Mouse (Mus musculus): Measurements from ENCODE around the gene Gm37240. TPM values are rescaled to one million over a fixed set of nuclear protein-coding genes. Genes with fewer than 3 reads are reported as not detected.

Gm37240 gene
- total RNA-seq, 1 experiment from 2014 or later, result 0.93 TPM

GRCm38 (mm10) chr3:85885906-85886305 lies 1.4 kb downstream of the Gm37240 start:
- no peak for ATAC-seq (ENCODE audit: extremely low read depth, insufficient number of reproducible peaks, low FRiP score, poor library complexity, severe bottlenecking)

- no peak for ATAC-seq (ENCODE audit: extremely low read depth, insufficient number of reproducible peaks, low FRiP score, poor library complexity, severe bottlenecking)
Measured at GRCm38 (mm10) chr3:85880687-85881086, 6.6 kb downstream of the Gm37240 start.

GRCm38 (mm10) chr3:85880068-85880467 lies 7.2 kb downstream of the Gm37240 start:
- ATAC-seq (ENCODE audit: extremely low read depth, insufficient number of reproducible peaks, low FRiP score, poor library complexity, severe bottlenecking), result no peak

GRCm38 (mm10) chr3:85878911-85879310 lies 8.4 kb downstream of the Gm37240 start:
- no peak for ATAC-seq (ENCODE audit: extremely low read depth, insufficient number of reproducible peaks, low FRiP score, poor library complexity, severe bottlenecking)

- ATAC-seq (ENCODE audit: extremely low read depth, insufficient number of reproducible peaks, low FRiP score, poor library complexity, severe bottlenecking), result no peak
Measured at GRCm38 (mm10) chr3:85863996-85864395, 23.3 kb downstream of the Gm37240 start.

GRCm38 (mm10) chr3:85862886-85863285 lies 24.4 kb downstream of the Gm37240 start:
- ATAC-seq (ENCODE audit: extremely low read depth, insufficient number of reproducible peaks, low FRiP score, poor library complexity, severe bottlenecking), result no peak

- ATAC-seq (ENCODE audit: extremely low read depth, insufficient number of reproducible peaks, low FRiP score, poor library complexity, severe bottlenecking), result no peak
Measured at GRCm38 (mm10) chr3:85860996-85861395, 26.3 kb downstream of the Gm37240 start.

GRCm38 (mm10) chr3:85859311-85859710 lies 28.0 kb downstream of the Gm37240 start:
- ATAC-seq (ENCODE audit: extremely low read depth, insufficient number of reproducible peaks, low FRiP score, poor library complexity, severe bottlenecking), result no peak

GRCm38 (mm10) chr3:85858140-85859135 lies 28.9 kb downstream of the Gm37240 start:
- ATAC-seq (ENCODE audit: extremely low read depth, insufficient number of reproducible peaks, low FRiP score, poor library complexity, severe bottlenecking), result no peak

- no peak for ATAC-seq (ENCODE audit: extremely low read depth, insufficient number of reproducible peaks, low FRiP score, poor library complexity, severe bottlenecking)
Measured at GRCm38 (mm10) chr3:85857083-85857482, 30.2 kb downstream of the Gm37240 start.

- no peak for ATAC-seq (ENCODE audit: extremely low read depth, insufficient number of reproducible peaks, low FRiP score, poor library complexity, severe bottlenecking)
Measured at GRCm38 (mm10) chr3:85855947-85856346, 31.4 kb downstream of the Gm37240 start.

- no peak for ATAC-seq (ENCODE audit: extremely low read depth, insufficient number of reproducible peaks, low FRiP score, poor library complexity, severe bottlenecking)
Measured at GRCm38 (mm10) chr3:85855043-85855442, 32.3 kb downstream of the Gm37240 start.

- ATAC-seq (ENCODE audit: extremely low read depth, insufficient number of reproducible peaks, low FRiP score, poor library complexity, severe bottlenecking), result no peak
Measured at GRCm38 (mm10) chr3:85854143-85854542, 33.2 kb downstream of the Gm37240 start.

- ATAC-seq (ENCODE audit: extremely low read depth, insufficient number of reproducible peaks, low FRiP score, poor library complexity, severe bottlenecking), result no peak
Measured at GRCm38 (mm10) chr3:85853715-85854114, 33.6 kb downstream of the Gm37240 start.

GRCm38 (mm10) chr3:85850079-85850478 lies 37.2 kb downstream of the Gm37240 start:
- no peak for ATAC-seq (ENCODE audit: extremely low read depth, insufficient number of reproducible peaks, low FRiP score, poor library complexity, severe bottlenecking)

- no peak for ATAC-seq (ENCODE audit: extremely low read depth, insufficient number of reproducible peaks, low FRiP score, poor library complexity, severe bottlenecking)
Measured at GRCm38 (mm10) chr3:85846316-85846715, 41.0 kb downstream of the Gm37240 start.

GRCm38 (mm10) chr3:85845341-85845740 lies 42.0 kb downstream of the Gm37240 start:
- no peak for ATAC-seq (ENCODE audit: extremely low read depth, insufficient number of reproducible peaks, low FRiP score, poor library complexity, severe bottlenecking)

GRCm38 (mm10) chr3:85842881-85843218 lies 44.5 kb downstream of the Gm37240 start:
- no peak for ATAC-seq (ENCODE audit: extremely low read depth, insufficient number of reproducible peaks, low FRiP score, poor library complexity, severe bottlenecking)

GRCm38 (mm10) chr3:85842177-85842880 lies 45.0 kb downstream of the Gm37240 start:
- no peak for ATAC-seq (ENCODE audit: extremely low read depth, insufficient number of reproducible peaks, low FRiP score, poor library complexity, severe bottlenecking)

All from neutrophil, adult 5-6 weeks (primary cell).